In the genomic region with DNA sequence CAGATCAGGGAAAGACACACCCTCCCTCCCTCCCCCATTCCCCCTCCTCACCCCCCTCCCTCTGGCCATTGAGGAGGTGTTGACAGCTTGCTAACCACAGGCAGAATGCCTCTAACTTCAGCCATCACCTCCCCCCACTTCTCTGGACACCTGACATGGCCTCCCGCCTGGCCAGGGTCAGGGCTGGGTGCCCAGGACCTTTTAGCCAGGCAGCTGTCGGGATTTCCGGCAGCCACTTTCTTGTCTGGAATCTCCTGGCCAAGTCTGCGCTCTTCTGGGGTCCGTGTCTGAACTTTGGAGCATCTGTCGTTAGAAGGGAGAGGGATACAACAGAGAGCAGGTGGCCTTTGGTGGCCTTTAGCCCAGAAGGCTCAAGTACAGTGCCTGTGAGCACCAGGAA, we compare ENCODE assay signal across 9 mouse cellular contexts. TPM values are rescaled to one million over a fixed set of nuclear protein-coding genes. Genes with fewer than 3 reads are reported as not detected.
DNase-seq lines count a peak whose midpoint lies in the region; ATAC-seq and TF ChIP-seq lines count a peak whose summit lies in the region.
"Had no signal": no experiment of that assay in that cellular context is flagged by ENCODE, and none has a peak within 500 bp of the region (broad histone marks: within the 10 kb centered on the region; RNA-seq: fewer than 3 reads in every experiment).

No protein-coding gene starts in this region.

- ATAC-seq in liver, embryonic 12.5 days: no peak

- peaks cover 5% of the 10 kb centered on the region for H3K9me3 ChIP-seq in liver, embryonic 12.5 days (replicated peaks)

- H3K4me1 ChIP-seq in liver, embryonic 12.5 days: peaks cover 56% of the 10 kb centered on the region
- H3K4me1 ChIP-seq in kidney, adult 2 months (ENCODE audit: control insufficient read depth, insufficient read depth, low read length): peaks cover 14% of the 10 kb centered on the region

- no peak for DNase-seq in liver
- peak; percentile 88 for DNase-seq in gastrocnemius, postnatal 25 days
- DNase-seq in kidney, adult 2 months: peak; percentile 66
- DNase-seq in lung, postnatal 25 days (ENCODE audit: low spot score): peak; percentile 58
- no peak for DNase-seq in layer of hippocampus, postnatal 25 days (ENCODE audit: extremely low spot score in 1 of 2, low spot score in 1 of 2)
- no peak for DNase-seq in testis, postnatal 14 days (ENCODE audit: low spot score)
- DNase-seq in c-Kit-positive CD71-positive TER-119-positive erythroid progenitor cells, embryonic 14.5 days (ENCODE audit: low spot score): no peak

- no peak for TF ChIP-seq CTCF in kidney, adult 2 months (conservative IDR thresholded peaks at IDR 0.05; ENCODE audit: insufficient read depth, insufficient read length, low read depth, low read length)

- no peak overlapping the region for H3K4me2 ChIP-seq in liver, embryonic 12.5 days

- no peaks in the 10 kb centered on the region for H3K36me3 ChIP-seq in liver, embryonic 12.5 days
- no peaks in the 10 kb centered on the region for H3K36me3 ChIP-seq in kidney, adult 2 months (ENCODE audit: control insufficient read depth, insufficient read depth, low read length)
- H3K36me3 ChIP-seq: midbrain, embryonic 10.5 days had no signal

- no peak for TF ChIP-seq POLR2A in kidney, adult 2 months (IDR thresholded peaks at IDR 0.05; ENCODE audit: low read depth, low read length)

- WGBS in liver, embryonic 12.5 days (ENCODE audit: insufficient replicate concordance): 38% methylated on average over 6 of the region's 6 CpGs
- WGBS in kidney, adult 2 months: 22% methylated on average over 6 of the region's 6 CpGs

- H3K27ac ChIP-seq in liver, embryonic 12.5 days: no peak overlapping the region
- H3K27ac ChIP-seq in kidney, adult 2 months (ENCODE audit: insufficient read depth, low read depth, low read length): no peak overlapping the region
- H3K27ac ChIP-seq: midbrain, embryonic 10.5 days had no signal

- H3K9ac ChIP-seq in liver, embryonic 12.5 days: 0 out of 2 replicates have a peak overlapping the region, but pooled peaks have one; percentile 2

- H3K4me3 ChIP-seq in liver, embryonic 12.5 days: no peak overlapping the region
- H3K4me3 ChIP-seq in kidney, adult 2 months (ENCODE audit: insufficient read depth, low read depth, low read length): no peak overlapping the region
- H3K4me3 ChIP-seq: midbrain, embryonic 10.5 days had no signal

- peaks cover 27% of the 10 kb centered on the region for H3K27me3 ChIP-seq in liver, embryonic 12.5 days (replicated peaks)
- no peaks in the 10 kb centered on the region for H3K27me3 ChIP-seq in kidney, adult 2 months (replicated peaks; ENCODE audit: control insufficient read depth, insufficient read depth, low read length)

RNA-seq across cellular contexts. Expression of gene Rpl29, which starts 24.0 kb away (rescaled TPM):
- polyA plus RNA-seq in liver, embryonic 12.5 days (2016; fragmentation: Nextera tagmentation; extraction: Ambion mirVana): 870 and 914 TPM in 2 replicates
- 100 to 1,000 TPM; 243 to 260 TPM for total RNA-seq in gastrocnemius, postnatal 25 days (2021)
- polyA plus RNA-seq in kidney, adult 2 months (2012; rRNA removed): 452 and 521 TPM in 2 replicates
- 100 to 1,000 TPM; 262 to 288 TPM for total RNA-seq in layer of hippocampus, postnatal 25 days (2021)

RNA-seq across cellular contexts. Expression of gene Acy1, which starts 32.8 kb away (rescaled TPM):
- 34.0 and 35.2 TPM in 2 replicates for polyA plus RNA-seq in liver, embryonic 12.5 days (2016; fragmentation: Nextera tagmentation; extraction: Ambion mirVana)
- 10 to 100 TPM; 11.0 to 11.3 TPM for total RNA-seq in gastrocnemius, postnatal 25 days (2021)
- polyA plus RNA-seq in kidney, adult 2 months (2012; rRNA removed): 141 and 154 TPM in 2 replicates
- 10 to 100 TPM; 12.6 to 13.1 TPM for total RNA-seq in layer of hippocampus, postnatal 25 days (2021)

RNA-seq across cellular contexts. Expression of gene Dusp7, which starts 36.8 kb away (rescaled TPM):
- 10.4 and 10.5 TPM in 2 replicates for polyA plus RNA-seq in liver, embryonic 12.5 days (2016; fragmentation: Nextera tagmentation; extraction: Ambion mirVana)
- 10 to 100 TPM; 13.8 to 31.7 TPM for total RNA-seq in gastrocnemius, postnatal 25 days (2021)
- 38.8 and 44.1 TPM in 2 replicates for polyA plus RNA-seq in kidney, adult 2 months (2012; rRNA removed)
- total RNA-seq in layer of hippocampus, postnatal 25 days (2021): 10 to 100 TPM; 82.4 to 91.1 TPM

RNA-seq across cellular contexts. Expression of gene Abhd14b, which starts 42.0 kb away (rescaled TPM):
- polyA plus RNA-seq in liver, embryonic 12.5 days (2016; fragmentation: Nextera tagmentation; extraction: Ambion mirVana): 14.5 and 15.2 TPM in 2 replicates
- total RNA-seq in gastrocnemius, postnatal 25 days (2021): 1 to 10 TPM; 4.7 to 4.8 TPM
- 470 and 526 TPM in 2 replicates for polyA plus RNA-seq in kidney, adult 2 months (2012; rRNA removed)
- total RNA-seq in layer of hippocampus, postnatal 25 days (2021): 10 to 100 TPM in 1 of 2 experiments, 1 to 10 TPM in 1; 9.9 to 12.6 TPM

RNA-seq across cellular contexts. Expression of gene Abhd14a, which starts 42.2 kb away (rescaled TPM):
- 29.1 and 31.6 TPM in 2 replicates for polyA plus RNA-seq in liver, embryonic 12.5 days (2016; fragmentation: Nextera tagmentation; extraction: Ambion mirVana)
- 10 to 100 TPM; 14.7 to 18.3 TPM for total RNA-seq in gastrocnemius, postnatal 25 days (2021)
- polyA plus RNA-seq in kidney, adult 2 months (2012; rRNA removed): 137 and 146 TPM in 2 replicates
- total RNA-seq in layer of hippocampus, postnatal 25 days (2021): 10 to 100 TPM; 38.2 to 41.5 TPM

Comparison
In these comparisons a context has a peak if more than half of its experiments do, and no peak if none do; other contexts are left out.
1. DNase-seq: peak in gastrocnemius, postnatal 25 days (single experiment), kidney, adult 2 months (single experiment) and lung, postnatal 25 days (single experiment); none in liver (single experiment), layer of hippocampus, postnatal 25 days (0 of 2), testis, postnatal 14 days (single experiment) and c-Kit-positive CD71-positive TER-119-positive erythroid progenitor cells, embryonic 14.5 days (single experiment).